Mouse (Mus musculus) lung, postnatal 0 days (tissue): ENCODE measurements around the gene Pdia4.
"Not testable (repeated sequence)": the region's sequence is repeated elsewhere in the genome, so short reads cannot be mapped to it uniquely, and the experiment has no call there.

Experiments used
- CTCF ChIP-seq: IDR thresholded peaks from 2 replicates; pipeline ENCODE4 v1.5.1; 2016; ENCODE audit warnings: antibody characterized with exemption, mild to moderate bottlenecking
- EP300 ChIP-seq: IDR thresholded peaks from 2 replicates; pipeline ENCODE4 v1.6.1; 2016; ENCODE audit warnings: antibody characterized with exemption, mild to moderate bottlenecking, control low read depth

GRCm38 (mm10) chr6:47748306-47748705, 64.9 kb downstream of the Pdia4 start:
- TF ChIP-seq CTCF = peak; percentile 23
- not testable (repeated sequence) for TF ChIP-seq EP300
